Mouse (Mus musculus) spleen, embryonic (tissue): ENCODE data around the gene Fhl2.
"Not testable (repeated sequence)": the region's sequence is repeated elsewhere in the genome, so short reads cannot be mapped to it uniquely, and the experiment has no call there.

Experiments used
- CTCF ChIA-PET: fragments of 350-600 bp; sonication (Branson Sonifier 250); formaldehyde crosslinking; loops from one replicate; lab custom pipeline; 2022; lab: Charles Lee

Gene Fhl2

GRCm38 (mm10) chr1:43153538-43153937, 43.2 kb downstream of the Fhl2 start:
- CTCF ChIA-PET: no interaction called here

GRCm38 (mm10) chr1:43152626-43153025, 44.2 kb downstream of the Fhl2 start:
- CTCF ChIA-PET: no interaction called here

GRCm38 (mm10) chr1:43150225-43150624, 46.6 kb downstream of the Fhl2 start:
- CTCF ChIA-PET: interaction anchor here (0.5 kb wide), 1 partner anchor 9 kb away, joined by 4 read pairs; no protein-coding TSS in a partner anchor

- CTCF ChIA-PET: no interaction called here
These were observed 49.3 kb downstream of the Fhl2 start for GRCm38 (mm10) chr1:43147474-43147873.

- CTCF ChIA-PET: no interaction called here
These were observed 51.4 kb downstream of the Fhl2 start for GRCm38 (mm10) chr1:43145388-43145787.

- CTCF ChIA-PET: no interaction called here
These were observed 52.4 kb downstream of the Fhl2 start for GRCm38 (mm10) chr1:43144338-43144906.

GRCm38 (mm10) chr1:43143791-43144190, 53.0 kb downstream of the Fhl2 start:
- CTCF ChIA-PET: no interaction called here

- CTCF ChIA-PET: no interaction called here
These were observed 53.5 kb downstream of the Fhl2 start for GRCm38 (mm10) chr1:43143284-43143683.

- CTCF ChIA-PET: no interaction called here
These were observed 53.9 kb downstream of the Fhl2 start for GRCm38 (mm10) chr1:43142849-43143248.

GRCm38 (mm10) chr1:43141555-43141961, 55.2 kb downstream of the Fhl2 start:
- CTCF ChIA-PET: no interaction called here

GRCm38 (mm10) chr1:43139587-43140266, 57.1 kb downstream of the Fhl2 start:
- CTCF ChIA-PET: interaction anchor here (0.8 to 1.4 kb wide), 4 partner anchors 20 to 125 kb away, joined by 3 to 4 read pairs (median 3); no protein-coding TSS in a partner anchor

- CTCF ChIA-PET: interaction anchor here (1.3 to 1.4 kb wide), 2 partner anchors 18 to 126 kb away, joined by 3 to 4 read pairs; no protein-coding TSS in a partner anchor
These were observed 58.4 kb downstream of the Fhl2 start for GRCm38 (mm10) chr1:43138268-43138812.

- CTCF ChIA-PET: no interaction called here
These were observed 59.5 kb downstream of the Fhl2 start for GRCm38 (mm10) chr1:43137334-43137733.

- CTCF ChIA-PET: not testable (repeated sequence)
These were observed 60.2 kb downstream of the Fhl2 start for GRCm38 (mm10) chr1:43136488-43137029.

- CTCF ChIA-PET: no interaction called here
These were observed 65.2 kb downstream of the Fhl2 start for GRCm38 (mm10) chr1:43131591-43131990.

GRCm38 (mm10) chr1:43130219-43130981, 66.4 kb downstream of the Fhl2 start:
- CTCF ChIA-PET: no interaction called here

- CTCF ChIA-PET: no interaction called here
These were observed 68.8 kb downstream of the Fhl2 start for GRCm38 (mm10) chr1:43127820-43128610.

- CTCF ChIA-PET: no interaction called here
These were observed 69.6 kb downstream of the Fhl2 start for GRCm38 (mm10) chr1:43127196-43127595.

GRCm38 (mm10) chr1:43124726-43125125, 72.1 kb downstream of the Fhl2 start:
- CTCF ChIA-PET: no interaction called here

GRCm38 (mm10) chr1:43122616-43123015, 74.2 kb downstream of the Fhl2 start:
- CTCF ChIA-PET: no interaction called here

GRCm38 (mm10) chr1:43120950-43121349, 75.8 kb downstream of the Fhl2 start:
- CTCF ChIA-PET: interaction anchor here (1.5 kb wide), 1 partner anchor 18 kb away, joined by 3 read pairs; no protein-coding TSS in a partner anchor
